Mouse (Mus musculus) embryonic facial prominence, embryonic 13.5 days (tissue): Measurements from ENCODE around the gene 4930539E08Rik. TPM values are rescaled to one million over a fixed set of nuclear protein-coding genes. Genes with fewer than 3 reads are reported as not detected.

ENCODE experiments used
- ATAC-seq: fragments of 200-750 bp; cut with Nextera tagmentation; 2 replicates; pipeline ENCODE4 v1.8.0; 2017; ENCODE audit warnings: low read depth; ENCODE audit not compliant: insufficient number of reproducible peaks, insufficient read depth, low FRiP score, low TSS enrichment
- H3K27ac ChIP-seq: fragments of 300-500 bp; sonication (generic); 2 replicates; pipeline ENCODE4 v1.5.1; 2015; ENCODE audit warnings: moderate library complexity, mild to moderate bottlenecking, inconsistent platforms
- H3K27me3 ChIP-seq: fragments of 300-500 bp; sonication (generic); 2 replicates; pipeline ENCODE4 v1.6.1; 2015; ENCODE audit warnings: mild to moderate bottlenecking, inconsistent platforms
- H3K36me3 ChIP-seq: fragments of 300-500 bp; sonication (generic); 2 replicates; pipeline ENCODE4 v1.6.1; 2015; ENCODE audit warnings: mild to moderate bottlenecking, inconsistent platforms
- H3K4me1 ChIP-seq: fragments of 300-500 bp; sonication (generic); 2 replicates; pipeline ENCODE4 v1.6.1; 2015; ENCODE audit warnings: inconsistent platforms
- H3K4me2 ChIP-seq: fragments of 300-500 bp; sonication (generic); 2 replicates; pipeline ENCODE4 v1.6.1; 2015; ENCODE audit warnings: moderate library complexity, mild to moderate bottlenecking, inconsistent platforms
- H3K4me3 ChIP-seq: fragments of 300-500 bp; sonication (generic); 2 replicates; pipeline ENCODE4 v1.5.1; 2015; ENCODE audit warnings: mild to moderate bottlenecking, inconsistent platforms
- H3K9ac ChIP-seq: fragments of 300-500 bp; sonication (generic); 2 replicates; pipeline ENCODE4 v1.6.1; 2015; ENCODE audit warnings: mild to moderate bottlenecking, inconsistent platforms
- H3K9me3 ChIP-seq: fragments of 300-500 bp; sonication (generic); 2 replicates; pipeline ENCODE4 v1.6.1; 2016; ENCODE audit warnings: inconsistent platforms
- WGBS: fragments of 180-500 bp; shearing (Covaris S2); methylation state at CpG from one replicate; pipeline ENCODE4 v1.1.7; 2015; ENCODE audit warnings: mixed read lengths; 5-methylcytosine and 5-hydroxymethylcytosine counted together
- polyA plus RNA-seq: library from polyadenylated mRNA; unstranded; fragments of >200 nt; fragmentation: Nextera tagmentation; extraction: Ambion mirVana; gene quantifications from 2 replicates; pipeline ENCODE4 v1.2.1, GENCODE M21; 2015

4930539E08Rik gene
- polyA plus RNA-seq, 1 experiment from 2014 or later, result 0.41 TPM

GRCm38 (mm10) chr17:28846974-28847617 is 68.0 kb downstream of the 4930539E08Rik start:
- WGBS, result 64% methylated on average over 11 of the region's 11 CpGs
- H3K27me3 ChIP-seq, result no peaks in the 10 kb centered on the region
- no peaks in the 10 kb centered on the region for H3K36me3 ChIP-seq
- H3K9me3 ChIP-seq, result no peaks in the 10 kb centered on the region
- no peak overlapping the region for H3K4me3 ChIP-seq
- H3K9ac ChIP-seq, result no peak overlapping the region
- no peak overlapping the region for H3K27ac ChIP-seq
- H3K4me1 ChIP-seq, result no peaks in the 10 kb centered on the region
- no peak overlapping the region for H3K4me2 ChIP-seq
- ATAC-seq, result no peak

Other genes starting within 250 kb of the 4930539E08Rik start
- 0.43 and 0.46 TPM in 2 replicates for gene Slc26a8, start 225.1 kb downstream of the 4930539E08Rik start, polyA plus RNA-seq
- 41.6 and 42.5 TPM in 2 replicates for gene Mapk14, start 224.0 kb downstream of the 4930539E08Rik start, polyA plus RNA-seq
- gene AC170998.1, start 189.2 kb downstream of the 4930539E08Rik start, polyA plus RNA-seq, result 4.1 and 5.3 TPM in 2 replicates
- gene Mapk13, start 146.0 kb downstream of the 4930539E08Rik start, polyA plus RNA-seq, result 47.3 and 51.5 TPM in 2 replicates
- 12.0 and 14.0 TPM in 2 replicates for gene Brpf3, start 114.2 kb downstream of the 4930539E08Rik start, polyA plus RNA-seq
- gene Pnpla1, start 56.9 kb downstream of the 4930539E08Rik start, polyA plus RNA-seq, result 0.26 and 0.98 TPM in 2 replicates
- gene Pxt1, start 28.5 kb upstream of the 4930539E08Rik start, polyA plus RNA-seq, result not detected in 2 replicates
- gene Kctd20, start 36.6 kb upstream of the 4930539E08Rik start, polyA plus RNA-seq, result 99.9 and 103 TPM in 2 replicates
- gene Stk38, start 92.7 kb upstream of the 4930539E08Rik start, polyA plus RNA-seq, result 114 and 129 TPM in 2 replicates
- gene Srsf3, start 117.3 kb upstream of the 4930539E08Rik start, polyA plus RNA-seq, result 702 and 727 TPM in 2 replicates
- gene Cdkn1a, start 175.7 kb upstream of the 4930539E08Rik start, polyA plus RNA-seq, result 66.8 and 78.2 TPM in 2 replicates
- gene Rab44, start 198.8 kb upstream of the 4930539E08Rik start, polyA plus RNA-seq, result 0.55 and 0.56 TPM in 2 replicates